Mouse (Mus musculus): ENCODE measurements around the gene Uso1. TPM values are rescaled to one million over a fixed set of nuclear protein-coding genes. Genes with fewer than 3 reads are reported as not detected.

The Uso1 gene
- polyA plus RNA-seq, 1 experiment, result 10.1 TPM

GRCm38 (mm10) chr5:92112175-92112574 is 25.6 kb upstream of the Uso1 start:
- 40% methylated on average over 6 of the region's 6 CpGs for WGBS
- no peak overlapping the region for H3K4me3 ChIP-seq (ENCODE audit: extremely low read depth, insufficient read depth, insufficient read length)
- no peak for TF ChIP-seq POLR2A (IDR thresholded peaks at IDR 0.05; ENCODE audit: low read depth, low read length)
- TF ChIP-seq CTCF (IDR thresholded peaks at IDR 0.05; ENCODE audit: extremely low read depth, insufficient read depth, insufficient read length, insufficient replicate concordance), result no peak

GRCm38 (mm10) chr5:92112585-92112984 is 25.2 kb upstream of the Uso1 start:
- DNase-seq (ENCODE audit: low read depth in 1 of 2, low spot score in 2 of 2), result no peak
- no peak overlapping the region for H3K27ac ChIP-seq (ENCODE audit: insufficient read depth, low read length)
- peaks cover 5% of the 10 kb centered on the region; the same call in 1 of the 2 replicates for H3K27me3 ChIP-seq (ENCODE audit: control insufficient read depth, insufficient read depth, low read length)
- WGBS, result 22% methylated on average over 10 of the region's 10 CpGs
- TF ChIP-seq CTCF (IDR thresholded peaks at IDR 0.05; ENCODE audit: extremely low read depth, insufficient read depth, insufficient read length, insufficient replicate concordance) (no peak), POLR2A (IDR thresholded peaks at IDR 0.05; ENCODE audit: low read depth, low read length) (no peak)
- no peaks in the 10 kb centered on the region for H3K36me3 ChIP-seq (ENCODE audit: control insufficient read depth, insufficient read depth, low read length)
- no peak overlapping the region for H3K4me3 ChIP-seq (ENCODE audit: extremely low read depth, insufficient read depth, insufficient read length)
- peaks cover 1% of the 10 kb centered on the region; the same call in 1 of the 2 replicates for H3K4me1 ChIP-seq (ENCODE audit: control insufficient read depth, insufficient read depth, insufficient read length)

More at GRCm38 (mm10) chr5:92112175-92112574, 25.6 kb upstream of the Uso1 start:
- H3K27ac ChIP-seq (ENCODE audit: insufficient read depth, low read length), result no peak overlapping the region
- H3K36me3 ChIP-seq (ENCODE audit: control insufficient read depth, insufficient read depth, low read length), result no peaks in the 10 kb centered on the region
- DNase-seq (ENCODE audit: low read depth in 1 of 2, low spot score in 2 of 2), result no peak
- peaks cover 1% of the 10 kb centered on the region; the same call in 1 of the 2 replicates for H3K4me1 ChIP-seq (ENCODE audit: control insufficient read depth, insufficient read depth, insufficient read length)
- H3K27me3 ChIP-seq (ENCODE audit: control insufficient read depth, insufficient read depth, low read length), result peaks cover 5% of the 10 kb centered on the region; the same call in 1 of the 2 replicates

- Histone ChIP-seq H3K36me3 (ENCODE audit: control insufficient read depth, insufficient read depth, low read length) (no peaks in the 10 kb centered on the region), H3K27me3 (ENCODE audit: control insufficient read depth, insufficient read depth, low read length) (peaks cover 5% of the 10 kb centered on the region; the same call in 1 of the 2 replicates), H3K4me1 (ENCODE audit: control insufficient read depth, insufficient read depth, insufficient read length) (peaks cover 1% of the 10 kb centered on the region; the same call in 1 of the 2 replicates), H3K27ac (ENCODE audit: insufficient read depth, low read length) (no peak overlapping the region), H3K4me3 (ENCODE audit: extremely low read depth, insufficient read depth, insufficient read length) (no peak overlapping the region)
- DNase-seq (ENCODE audit: low read depth in 1 of 2, low spot score in 2 of 2), result no peak
- 87% methylated on average over 7 of the region's 7 CpGs for WGBS
- TF ChIP-seq CTCF (IDR thresholded peaks at IDR 0.05; ENCODE audit: extremely low read depth, insufficient read depth, insufficient read length, insufficient replicate concordance), result no peak
- TF ChIP-seq POLR2A (IDR thresholded peaks at IDR 0.05; ENCODE audit: low read depth, low read length), result no peak
Observed at GRCm38 (mm10) chr5:92113484-92113883, 24.3 kb upstream of the Uso1 start.

- H3K4me3 ChIP-seq (ENCODE audit: extremely low read depth, insufficient read depth, insufficient read length), result no peak overlapping the region
- peaks cover 5% of the 10 kb centered on the region; the same call in 1 of the 2 replicates for H3K27me3 ChIP-seq (ENCODE audit: control insufficient read depth, insufficient read depth, low read length)
- 68% methylated on average over 6 of the region's 6 CpGs for WGBS
- H3K27ac ChIP-seq (ENCODE audit: insufficient read depth, low read length), result no peak overlapping the region
- H3K36me3 ChIP-seq (ENCODE audit: control insufficient read depth, insufficient read depth, low read length), result no peaks in the 10 kb centered on the region
- peaks cover 1% of the 10 kb centered on the region; the same call in 1 of the 2 replicates for H3K4me1 ChIP-seq (ENCODE audit: control insufficient read depth, insufficient read depth, insufficient read length)
- no peak for DNase-seq (ENCODE audit: low read depth in 1 of 2, low spot score in 2 of 2)
- no peak for TF ChIP-seq POLR2A (IDR thresholded peaks at IDR 0.05; ENCODE audit: low read depth, low read length)
- TF ChIP-seq CTCF (IDR thresholded peaks at IDR 0.05; ENCODE audit: extremely low read depth, insufficient read depth, insufficient read length, insufficient replicate concordance), result no peak
Observed at GRCm38 (mm10) chr5:92114223-92114622, 23.5 kb upstream of the Uso1 start.

- H3K27ac ChIP-seq (ENCODE audit: insufficient read depth, low read length), result no peak overlapping the region
- WGBS, result 78% methylated on average over 2 of the region's 2 CpGs
- H3K4me3 ChIP-seq (ENCODE audit: extremely low read depth, insufficient read depth, insufficient read length), result no peak overlapping the region
- peaks cover 1% of the 10 kb centered on the region; the same call in 1 of the 2 replicates for H3K4me1 ChIP-seq (ENCODE audit: control insufficient read depth, insufficient read depth, insufficient read length)
- H3K27me3 ChIP-seq (ENCODE audit: control insufficient read depth, insufficient read depth, low read length), result peaks cover 5% of the 10 kb centered on the region; the same call in 1 of the 2 replicates
- H3K36me3 ChIP-seq (ENCODE audit: control insufficient read depth, insufficient read depth, low read length), result no peaks in the 10 kb centered on the region
- no peak for DNase-seq (ENCODE audit: low read depth in 1 of 2, low spot score in 2 of 2)
- TF ChIP-seq CTCF (IDR thresholded peaks at IDR 0.05; ENCODE audit: extremely low read depth, insufficient read depth, insufficient read length, insufficient replicate concordance), result no peak
- TF ChIP-seq POLR2A (IDR thresholded peaks at IDR 0.05; ENCODE audit: low read depth, low read length), result no peak
Observed at GRCm38 (mm10) chr5:92114939-92115338, 22.8 kb upstream of the Uso1 start.

GRCm38 (mm10) chr5:92117823-92118403 is 19.8 kb upstream of the Uso1 start:
- peak; percentile 61 to 62 for DNase-seq (ENCODE audit: low read depth in 1 of 2, low spot score in 2 of 2)
- no peaks in the 10 kb centered on the region for H3K4me1 ChIP-seq (ENCODE audit: control insufficient read depth, insufficient read depth, insufficient read length)
- WGBS, result 61% methylated on average over 12 of the region's 12 CpGs
- H3K4me3 ChIP-seq (ENCODE audit: extremely low read depth, insufficient read depth, insufficient read length), result no peak overlapping the region
- TF ChIP-seq CTCF (IDR thresholded peaks at IDR 0.05; ENCODE audit: extremely low read depth, insufficient read depth, insufficient read length, insufficient replicate concordance) (peak; percentile 77; the same call in 1 of the 2 replicates), POLR2A (IDR thresholded peaks at IDR 0.05; ENCODE audit: low read depth, low read length) (no peak)
- H3K27ac ChIP-seq (ENCODE audit: insufficient read depth, low read length), result no peak overlapping the region
- H3K27me3 ChIP-seq (ENCODE audit: control insufficient read depth, insufficient read depth, low read length), result no peaks in the 10 kb centered on the region
- H3K36me3 ChIP-seq (ENCODE audit: control insufficient read depth, insufficient read depth, low read length), result no peaks in the 10 kb centered on the region

GRCm38 (mm10) chr5:92121636-92122035 is 16.1 kb upstream of the Uso1 start:
- 91% methylated on average over 4 of the region's 4 CpGs for WGBS
- no peak for DNase-seq (ENCODE audit: low read depth in 1 of 2, low spot score in 2 of 2)
- Histone ChIP-seq H3K27ac (ENCODE audit: insufficient read depth, low read length) (no peak overlapping the region), H3K36me3 (ENCODE audit: control insufficient read depth, insufficient read depth, low read length) (no peaks in the 10 kb centered on the region), H3K27me3 (ENCODE audit: control insufficient read depth, insufficient read depth, low read length) (no peaks in the 10 kb centered on the region), H3K4me1 (ENCODE audit: control insufficient read depth, insufficient read depth, insufficient read length) (no peaks in the 10 kb centered on the region), H3K4me3 (ENCODE audit: extremely low read depth, insufficient read depth, insufficient read length) (no peak overlapping the region)
- TF ChIP-seq POLR2A (IDR thresholded peaks at IDR 0.05; ENCODE audit: low read depth, low read length) (no peak), CTCF (IDR thresholded peaks at IDR 0.05; ENCODE audit: extremely low read depth, insufficient read depth, insufficient read length, insufficient replicate concordance) (no peak)
